Mouse (Mus musculus) lung, postnatal 0 days (tissue): ENCODE measurements at regions not wholly inside any gene's neighbourhood (a gene's known extent, or its start where the extent isn't known, plus 50 kb on each side); places are given as distances from the start of the nearest gene placed in this dataset.

Experiments used
- CTCF ChIP-seq: IDR thresholded peaks from 2 replicates; pipeline ENCODE4 v1.5.1; 2016; ENCODE audit warnings: antibody characterized with exemption, mild to moderate bottlenecking
- EP300 ChIP-seq: IDR thresholded peaks from 2 replicates; pipeline ENCODE4 v1.6.1; 2016; ENCODE audit warnings: antibody characterized with exemption, mild to moderate bottlenecking, control low read depth

- TF ChIP-seq EP300 (no peak), CTCF (no peak)
These were observed 81.4 kb upstream of the Cast start for GRCm38 (mm10) chr13:74889859-74890469.
